Mouse (Mus musculus): ENCODE results near the gene Plekhg5.

DNA sequence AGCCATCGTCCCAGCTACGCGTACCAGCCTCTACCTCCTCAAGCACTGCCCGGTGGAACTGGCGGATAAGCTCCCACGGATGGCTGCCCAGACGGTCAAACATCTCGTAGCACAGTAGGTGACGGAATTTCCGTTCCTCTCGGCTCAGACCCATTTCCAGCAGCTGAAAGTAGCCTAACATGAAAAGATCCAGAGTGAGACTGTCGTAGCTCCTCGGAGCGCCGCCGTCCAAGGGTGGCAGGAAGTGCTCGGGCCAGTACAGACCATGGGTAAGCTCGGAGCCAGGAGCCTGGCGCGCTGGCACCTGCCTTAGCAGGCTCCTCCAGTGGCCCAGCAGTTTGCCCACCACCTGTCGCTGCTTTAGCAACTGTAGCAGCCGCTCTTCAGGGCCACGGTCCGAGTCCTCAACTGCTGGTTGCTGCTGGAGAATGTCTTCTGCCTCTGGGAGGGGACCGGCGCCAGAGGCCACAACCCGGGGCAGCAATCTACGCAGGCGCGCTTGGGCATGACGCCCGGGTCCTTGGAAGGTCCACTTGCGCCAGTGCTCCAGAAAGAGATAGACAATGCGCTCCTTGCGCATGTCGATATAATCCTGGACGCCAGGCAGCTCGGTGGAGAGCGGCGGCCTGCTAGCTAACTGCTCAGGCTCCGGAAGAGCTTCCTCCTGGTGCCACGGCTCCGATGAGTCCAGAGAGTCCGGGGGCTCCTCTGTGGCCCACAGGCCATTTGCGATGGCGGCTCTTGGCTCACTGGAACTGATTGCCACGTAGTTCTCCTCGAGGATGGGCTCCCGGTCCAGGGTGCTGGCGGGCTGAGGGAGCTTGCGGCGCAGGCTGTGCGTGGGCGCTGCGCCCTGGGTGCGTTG is 53.1 kb downstream of the Plekhg5 start:
- TF ChIP-seq CTCF (IDR thresholded peaks at IDR 0.05) (no peak), EP300 (IDR thresholded peaks at IDR 0.05) (no peak)
